Mouse (Mus musculus): ENCODE results near the gene Atp2c2. TPM values are rescaled to one million over a fixed set of nuclear protein-coding genes. Genes with fewer than 3 reads are reported as not detected.

Gene Atp2c2
- polyA plus RNA-seq, 1 experiment, result 0.05 TPM

DNA sequence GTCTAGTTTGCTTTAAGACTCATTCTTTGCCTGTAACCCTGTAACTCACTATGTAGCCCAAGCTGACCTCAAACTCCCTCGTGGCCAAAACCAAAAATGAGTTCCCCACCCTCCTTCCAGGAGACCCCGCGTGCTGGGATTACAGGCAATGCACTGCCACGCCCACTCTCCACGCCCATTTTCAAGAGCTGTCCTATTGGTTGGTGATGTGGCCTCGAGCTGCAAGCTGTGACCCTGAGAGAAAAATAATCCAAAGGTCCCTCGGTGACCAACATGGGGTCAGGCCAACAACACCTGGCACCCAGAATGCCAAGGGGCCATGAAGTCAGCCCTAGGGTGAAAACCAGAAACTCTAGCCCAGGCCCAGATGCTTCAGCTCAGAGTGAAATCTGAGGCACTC lies 94.9 kb downstream of the Atp2c2 start:
- TF ChIP-seq REST (IDR thresholded peaks at IDR 0.05; ENCODE audit: insufficient read depth, insufficient read length), result no peak
- no peak for TF ChIP-seq MYOD1 (IDR thresholded peaks at IDR 0.05; ENCODE audit: control insufficient read depth in 1 of 3, insufficient read length in 2 of 3, low read depth in 2 of 3)
- no peak for TF ChIP-seq POLR2AphosphoS2 (IDR thresholded peaks at IDR 0.05; ENCODE audit: insufficient read length, low read depth)
- TF ChIP-seq CEBPB (IDR thresholded peaks at IDR 0.05; ENCODE audit: insufficient read depth, poor library complexity, severe bottlenecking), result no peak
- TF ChIP-seq TCF12 (IDR thresholded peaks at IDR 0.05; ENCODE audit: insufficient read depth, poor library complexity, severe bottlenecking), result no peak
- TF ChIP-seq MAX (IDR thresholded peaks at IDR 0.05; ENCODE audit: low read depth), result no peak
- TF ChIP-seq E2F4 (IDR thresholded peaks at IDR 0.05; ENCODE audit: insufficient read depth), result no peak
- TF ChIP-seq USF1 (IDR thresholded peaks at IDR 0.05; ENCODE audit: low read depth), result no peak
- no peak for TF ChIP-seq TCF3 (IDR thresholded peaks at IDR 0.05; ENCODE audit: insufficient read length, low read depth)
- TF ChIP-seq MYOG (IDR thresholded peaks at IDR 0.05; ENCODE audit: control insufficient read depth in 1 of 3, insufficient read depth in 1 of 3, insufficient read length in 2 of 3, low read depth in 2 of 3), result no peak
- no peak for TF ChIP-seq POLR2A (IDR thresholded peaks at IDR 0.05; ENCODE audit: insufficient read length, low read depth)
- TF ChIP-seq SRF (IDR thresholded peaks at IDR 0.05; ENCODE audit: control insufficient read depth, insufficient read length, low read depth), result no peak
- H3ac ChIP-seq (ENCODE audit: control insufficient read depth, insufficient read length), result no peak overlapping the region
- H3K4me2 ChIP-seq (ENCODE audit: low read depth), result no peak overlapping the region
- H3K36me3 ChIP-seq (ENCODE audit: control insufficient read depth, insufficient read depth), result no peaks in the 10 kb centered on the region
- no peak overlapping the region for H3K4me3 ChIP-seq
- H3K27me3 ChIP-seq (ENCODE audit: control insufficient read depth, insufficient read depth, insufficient read length), result no peaks in the 10 kb centered on the region
- H3K79me2 ChIP-seq (ENCODE audit: control insufficient read depth, insufficient read depth), result no peaks in the 10 kb centered on the region

DNA sequence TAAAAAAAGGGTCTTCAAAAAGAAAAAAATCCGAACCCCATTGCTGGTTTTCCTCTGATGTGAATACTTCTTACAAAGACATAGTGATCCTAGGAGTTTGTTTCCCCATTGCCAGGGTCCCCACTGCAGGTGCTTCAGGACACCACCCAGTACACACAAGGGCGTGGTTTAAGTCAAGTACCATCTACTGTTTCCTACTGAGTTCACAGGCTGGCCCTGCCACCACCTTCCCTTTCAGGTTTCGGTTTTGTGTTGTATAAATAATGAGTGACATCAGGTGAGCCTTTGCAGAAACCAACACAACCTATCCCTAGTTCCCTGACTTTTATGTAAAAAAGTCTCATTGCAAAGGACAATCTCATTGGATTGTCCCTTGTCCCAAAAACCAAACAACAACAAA lies 95.8 kb downstream of the Atp2c2 start:
- no peaks in the 10 kb centered on the region for H3K27me3 ChIP-seq (ENCODE audit: control insufficient read depth, insufficient read depth, insufficient read length)
- H3K4me2 ChIP-seq (ENCODE audit: low read depth), result no peak overlapping the region
- no peak for TF ChIP-seq USF1 (IDR thresholded peaks at IDR 0.05; ENCODE audit: low read depth)
- no peak for TF ChIP-seq E2F4 (IDR thresholded peaks at IDR 0.05; ENCODE audit: insufficient read depth)
- no peak for TF ChIP-seq POLR2AphosphoS2 (IDR thresholded peaks at IDR 0.05; ENCODE audit: insufficient read length, low read depth)
- TF ChIP-seq POLR2A (IDR thresholded peaks at IDR 0.05; ENCODE audit: insufficient read length, low read depth), result no peak
- no peak for TF ChIP-seq TCF12 (IDR thresholded peaks at IDR 0.05; ENCODE audit: insufficient read depth, poor library complexity, severe bottlenecking)
- TF ChIP-seq TCF3 (IDR thresholded peaks at IDR 0.05; ENCODE audit: insufficient read length, low read depth), result no peak
- no peak for TF ChIP-seq MYOD1 (IDR thresholded peaks at IDR 0.05; ENCODE audit: control insufficient read depth in 1 of 3, insufficient read length in 2 of 3, low read depth in 2 of 3)
- TF ChIP-seq MYOG (IDR thresholded peaks at IDR 0.05; ENCODE audit: control insufficient read depth in 1 of 3, insufficient read depth in 1 of 3, insufficient read length in 2 of 3, low read depth in 2 of 3), result no peak
- TF ChIP-seq CEBPB (IDR thresholded peaks at IDR 0.05; ENCODE audit: insufficient read depth, poor library complexity, severe bottlenecking), result no peak
- no peak for TF ChIP-seq MAX (IDR thresholded peaks at IDR 0.05; ENCODE audit: low read depth)
- TF ChIP-seq REST (IDR thresholded peaks at IDR 0.05; ENCODE audit: insufficient read depth, insufficient read length), result no peak
- TF ChIP-seq SRF (IDR thresholded peaks at IDR 0.05; ENCODE audit: control insufficient read depth, insufficient read length, low read depth), result no peak
- H3K79me2 ChIP-seq (ENCODE audit: control insufficient read depth, insufficient read depth), result no peaks in the 10 kb centered on the region
- no peak overlapping the region for H3K4me3 ChIP-seq
- H3ac ChIP-seq (ENCODE audit: control insufficient read depth, insufficient read length), result no peak overlapping the region
- H3K36me3 ChIP-seq (ENCODE audit: control insufficient read depth, insufficient read depth), result no peaks in the 10 kb centered on the region

DNA sequence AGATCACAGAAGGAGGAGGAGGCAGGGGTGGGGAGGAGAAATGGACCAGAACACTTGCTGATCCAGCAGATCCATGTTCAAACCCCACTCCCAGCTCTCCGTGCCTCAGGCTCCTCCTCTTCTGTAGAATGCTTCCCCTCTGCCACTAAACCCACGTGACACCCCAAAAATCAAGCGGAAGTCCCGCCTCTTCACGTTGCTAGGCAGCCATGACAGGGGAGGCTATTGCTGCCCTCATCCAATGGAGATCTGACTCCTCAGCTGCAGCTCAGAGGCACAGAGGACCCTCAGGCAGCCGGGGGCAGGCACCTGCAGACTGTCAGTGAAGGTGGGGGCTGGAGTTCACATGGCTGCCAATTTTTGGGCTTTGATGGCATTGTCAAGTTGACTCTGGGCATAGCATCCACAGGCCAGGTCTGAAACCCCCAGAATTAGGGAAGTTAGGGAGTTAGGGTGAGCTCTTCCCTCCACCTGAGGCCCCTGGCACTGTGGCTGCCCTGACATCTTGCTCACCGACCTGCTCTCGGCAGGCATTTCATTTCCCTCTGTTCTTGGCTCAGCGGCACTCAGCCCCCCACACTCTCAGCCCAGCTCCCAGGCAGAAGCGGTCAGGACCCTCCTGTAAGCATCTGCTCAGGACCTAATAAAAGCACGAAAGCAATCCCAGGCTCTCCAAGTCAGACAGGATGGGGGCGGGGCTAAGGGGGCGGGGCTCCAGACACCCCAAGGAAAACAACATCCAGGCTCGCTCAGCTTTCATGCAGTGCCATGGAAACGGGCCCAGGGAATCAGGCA lies 98.6 kb downstream of the Atp2c2 start:
- Histone ChIP-seq H3K79me2 (ENCODE audit: control insufficient read depth, insufficient read depth) (no peaks in the 10 kb centered on the region), H3K4me3 (no peak overlapping the region)
- TF ChIP-seq E2F4 (IDR thresholded peaks at IDR 0.05; ENCODE audit: insufficient read depth) (no peak), USF1 (IDR thresholded peaks at IDR 0.05; ENCODE audit: low read depth) (peak; percentile 48)

DNA sequence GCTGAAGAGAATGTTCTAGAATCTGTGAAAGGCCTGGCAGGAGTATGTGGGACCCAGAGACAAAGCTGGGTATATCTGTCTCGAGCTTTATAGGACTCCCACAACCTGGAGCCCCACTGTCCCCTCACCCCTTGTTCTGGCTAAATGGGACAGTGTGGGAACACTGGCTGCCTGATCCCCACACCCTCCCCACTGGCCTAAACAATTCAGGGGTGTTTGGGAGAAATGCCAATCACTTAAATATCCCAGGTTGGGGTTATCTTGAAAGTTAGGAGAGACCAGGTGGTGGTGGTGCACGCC lies 99.1 kb downstream of the Atp2c2 start:
- no peak for TF ChIP-seq POLR2AphosphoS2 (IDR thresholded peaks at IDR 0.05; ENCODE audit: insufficient read length, low read depth)
- no peak for TF ChIP-seq TCF12 (IDR thresholded peaks at IDR 0.05; ENCODE audit: insufficient read depth, poor library complexity, severe bottlenecking)
- TF ChIP-seq POLR2A (IDR thresholded peaks at IDR 0.05; ENCODE audit: insufficient read length, low read depth), result no peak
- no peak for TF ChIP-seq MYOD1 (IDR thresholded peaks at IDR 0.05; ENCODE audit: control insufficient read depth in 1 of 3, insufficient read length in 2 of 3, low read depth in 2 of 3)
- no peak for TF ChIP-seq MAX (IDR thresholded peaks at IDR 0.05; ENCODE audit: low read depth)
- no peak for TF ChIP-seq MYOG (IDR thresholded peaks at IDR 0.05; ENCODE audit: control insufficient read depth in 1 of 3, insufficient read depth in 1 of 3, insufficient read length in 2 of 3, low read depth in 2 of 3)
- TF ChIP-seq USF1 (IDR thresholded peaks at IDR 0.05; ENCODE audit: low read depth), result no peak
- TF ChIP-seq SRF (IDR thresholded peaks at IDR 0.05; ENCODE audit: control insufficient read depth, insufficient read length, low read depth), result no peak
- TF ChIP-seq REST (IDR thresholded peaks at IDR 0.05; ENCODE audit: insufficient read depth, insufficient read length), result no peak
- no peak for TF ChIP-seq TCF3 (IDR thresholded peaks at IDR 0.05; ENCODE audit: insufficient read length, low read depth)
- TF ChIP-seq E2F4 (IDR thresholded peaks at IDR 0.05; ENCODE audit: insufficient read depth), result no peak
- no peak for TF ChIP-seq CEBPB (IDR thresholded peaks at IDR 0.05; ENCODE audit: insufficient read depth, poor library complexity, severe bottlenecking)
- no peaks in the 10 kb centered on the region for H3K27me3 ChIP-seq (ENCODE audit: control insufficient read depth, insufficient read depth, insufficient read length)
- H3K4me2 ChIP-seq (ENCODE audit: low read depth), result no peak overlapping the region
- no peak overlapping the region for H3K4me3 ChIP-seq
- no peaks in the 10 kb centered on the region for H3K36me3 ChIP-seq (ENCODE audit: control insufficient read depth, insufficient read depth)
- H3ac ChIP-seq (ENCODE audit: control insufficient read depth, insufficient read length), result no peak overlapping the region
- H3K79me2 ChIP-seq (ENCODE audit: control insufficient read depth, insufficient read depth), result no peaks in the 10 kb centered on the region

More for the DNA sequence above, 98.6 kb downstream of the Atp2c2 start:
- Histone ChIP-seq H3K4me2 (ENCODE audit: low read depth) (peak overlapping the region; percentile 55), H3K36me3 (ENCODE audit: control insufficient read depth, insufficient read depth) (no peaks in the 10 kb centered on the region), H3ac (ENCODE audit: control insufficient read depth, insufficient read length) (no peak overlapping the region), H3K27me3 (ENCODE audit: control insufficient read depth, insufficient read depth, insufficient read length) (no peaks in the 10 kb centered on the region)

DNA sequence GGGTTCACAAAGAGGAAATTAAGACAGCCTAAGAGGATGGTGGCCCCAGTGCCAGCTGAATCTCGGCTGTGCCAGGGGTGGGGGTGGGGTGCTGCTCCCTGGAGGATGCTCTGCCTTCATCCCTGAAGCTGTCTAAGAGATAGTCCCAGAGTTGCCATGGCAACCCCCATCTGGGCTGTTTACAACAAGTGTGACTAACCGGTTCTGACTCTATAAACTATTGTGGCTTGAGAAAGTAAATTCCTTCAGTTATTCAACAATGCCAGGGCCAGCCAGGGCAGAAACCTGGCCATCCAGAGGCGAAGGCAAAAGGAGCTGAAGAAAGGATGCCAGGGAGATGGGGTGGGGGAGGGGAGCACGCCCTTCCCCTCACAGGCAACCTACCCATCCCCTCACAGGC lies 101.4 kb downstream of the Atp2c2 start:
- Histone ChIP-seq H3K4me3 (no peak overlapping the region), H3ac (ENCODE audit: control insufficient read depth, insufficient read length) (no peak overlapping the region), H3K79me2 (ENCODE audit: control insufficient read depth, insufficient read depth) (no peaks in the 10 kb centered on the region), H3K27me3 (ENCODE audit: control insufficient read depth, insufficient read depth, insufficient read length) (no peaks in the 10 kb centered on the region), H3K36me3 (ENCODE audit: control insufficient read depth, insufficient read depth) (no peaks in the 10 kb centered on the region), H3K4me2 (ENCODE audit: low read depth) (no peak overlapping the region)
- TF ChIP-seq CEBPB (IDR thresholded peaks at IDR 0.05; ENCODE audit: insufficient read depth, poor library complexity, severe bottlenecking), result no peak
- TF ChIP-seq USF1 (IDR thresholded peaks at IDR 0.05; ENCODE audit: low read depth), result no peak
- no peak for TF ChIP-seq TCF3 (IDR thresholded peaks at IDR 0.05; ENCODE audit: insufficient read length, low read depth)
- TF ChIP-seq REST (IDR thresholded peaks at IDR 0.05; ENCODE audit: insufficient read depth, insufficient read length), result no peak
- TF ChIP-seq MYOG (IDR thresholded peaks at IDR 0.05; ENCODE audit: control insufficient read depth in 1 of 3, insufficient read depth in 1 of 3, insufficient read length in 2 of 3, low read depth in 2 of 3), result no peak
- no peak for TF ChIP-seq POLR2A (IDR thresholded peaks at IDR 0.05; ENCODE audit: insufficient read length, low read depth)
- TF ChIP-seq MYOD1 (IDR thresholded peaks at IDR 0.05; ENCODE audit: control insufficient read depth in 1 of 3, insufficient read length in 2 of 3, low read depth in 2 of 3), result no peak
- no peak for TF ChIP-seq TCF12 (IDR thresholded peaks at IDR 0.05; ENCODE audit: insufficient read depth, poor library complexity, severe bottlenecking)
- TF ChIP-seq POLR2AphosphoS2 (IDR thresholded peaks at IDR 0.05; ENCODE audit: insufficient read length, low read depth), result no peak
- no peak for TF ChIP-seq SRF (IDR thresholded peaks at IDR 0.05; ENCODE audit: control insufficient read depth, insufficient read length, low read depth)
- no peak for TF ChIP-seq MAX (IDR thresholded peaks at IDR 0.05; ENCODE audit: low read depth)

All from myocyte (in vitro differentiated cells).